Mouse (Mus musculus): Measurements from ENCODE around the gene Txnrd1.

GRCm38 (mm10) chr10:82863827-82864226 lies 30.1 kb downstream of the Txnrd1 start:
- no peak for TF ChIP-seq CTCF (IDR thresholded peaks at IDR 0.05; ENCODE audit: extremely low read depth, insufficient read length, insufficient replicate concordance, low read depth, low read length)
- no peak for TF ChIP-seq POLR2A (IDR thresholded peaks at IDR 0.05; ENCODE audit: low read depth, low read length)

All from small intestine, adult 2 months (tissue).